Mouse (Mus musculus) midbrain, embryonic 15.5 days (tissue): ENCODE measurements around the gene Clp1. TPM values are rescaled to one million over a fixed set of nuclear protein-coding genes. Genes with fewer than 3 reads are reported as not detected.
A peak's percentile ranks its signal among the peaks of the same experiment; 100 is the strongest.

ENCODE experiments used
- ATAC-seq: fragments of 200-750 bp; cut with Nextera tagmentation; replicated peaks from 2 replicates; pipeline ENCODE4 v1.8.0; 2017; ENCODE audit warnings: moderate TSS enrichment
- H3K27ac ChIP-seq: fragments of 300-500 bp; sonication (generic); 2 replicates; pipeline ENCODE4 v1.5.1; 2015; ENCODE audit warnings: mild to moderate bottlenecking, inconsistent platforms
- H3K27me3 ChIP-seq: fragments of 300-500 bp; sonication (generic); replicated peaks from 2 replicates; pipeline ENCODE4 v1.6.1; 2015; ENCODE audit warnings: inconsistent platforms
- H3K36me3 ChIP-seq: fragments of 300-500 bp; sonication (generic); replicated peaks from 2 replicates; pipeline ENCODE4 v1.6.1; 2015; ENCODE audit warnings: inconsistent platforms
- H3K4me1 ChIP-seq: fragments of 300-500 bp; sonication (generic); 2 replicates; pipeline ENCODE4 v1.6.1; 2015; ENCODE audit warnings: inconsistent platforms
- H3K4me2 ChIP-seq: fragments of 300-500 bp; sonication (generic); 2 replicates; pipeline ENCODE4 v1.6.1; 2015; ENCODE audit warnings: inconsistent platforms, mild to moderate bottlenecking, moderate library complexity
- H3K4me3 ChIP-seq: fragments of 300-500 bp; sonication (generic); 2 replicates; pipeline ENCODE4 v1.5.1; 2015; ENCODE audit warnings: mild to moderate bottlenecking, inconsistent platforms
- H3K9ac ChIP-seq: fragments of 300-500 bp; sonication (generic); 2 replicates; pipeline ENCODE4 v1.6.1; 2015; ENCODE audit warnings: mild to moderate bottlenecking, inconsistent platforms
- H3K9me3 ChIP-seq: fragments of 300-500 bp; sonication (generic); 2 replicates; pipeline ENCODE4 v1.6.1; 2016; ENCODE audit warnings: inconsistent platforms
- WGBS: fragments of 180-500 bp; shearing (Covaris S2); methylation state at CpG from one replicate; pipeline ENCODE4 v1.1.7; 2015; ENCODE audit warnings: mixed read lengths; 5-methylcytosine and 5-hydroxymethylcytosine counted together
- polyA plus RNA-seq: library from polyadenylated mRNA; unstranded; fragments of >200 nt; fragmentation: Nextera tagmentation; extraction: Ambion mirVana; gene quantifications from 2 replicates; pipeline ENCODE4 v1.2.1, GENCODE M21; 2015

The Clp1 gene
- polyA plus RNA-seq, 1 experiment from 2014 or later = 24.4 TPM

GRCm38 (mm10) chr2:84757026-84757682 lies 30.0 kb upstream of the Clp1 start:
- Histone ChIP-seq H3K27ac (no peak overlapping the region), H3K4me1 (no peaks in the 10 kb centered on the region), H3K36me3 (no peaks in the 10 kb centered on the region), H3K9ac (no peak overlapping the region), H3K9me3 (no peaks in the 10 kb centered on the region), H3K27me3 (no peaks in the 10 kb centered on the region), H3K4me3 (no peak overlapping the region), H3K4me2 (no peak overlapping the region)
- no peak for ATAC-seq
- 57% methylated on average over 7 of the region's 7 CpGs for WGBS

GRCm38 (mm10) chr2:84756245-84756644 lies 29.1 kb upstream of the Clp1 start:
- H3K9ac ChIP-seq = no peak overlapping the region

DNA sequence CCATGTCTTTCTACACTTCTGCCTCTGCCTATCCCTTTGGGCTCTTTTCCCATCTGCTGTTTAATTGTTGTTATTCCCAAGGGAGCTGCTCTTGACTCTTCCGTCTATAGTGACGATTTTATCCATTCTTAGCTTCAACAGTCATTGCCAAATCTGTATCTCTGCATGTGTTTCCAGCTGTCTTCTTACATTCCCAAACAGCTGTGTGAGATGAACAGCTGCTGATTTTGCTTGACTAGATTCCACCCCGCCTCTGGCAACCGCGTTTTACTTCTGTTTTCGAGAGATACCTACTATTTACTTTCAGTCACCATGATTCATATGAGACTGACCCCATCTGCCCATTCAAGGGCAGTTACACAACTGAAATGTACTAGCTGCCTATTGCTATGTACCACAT lies 23.0 kb upstream of the Clp1 start:
- Histone ChIP-seq H3K27me3 (no peaks in the 10 kb centered on the region), H3K4me1 (no peaks in the 10 kb centered on the region), H3K4me2 (no peak overlapping the region), H3K9ac (no peak overlapping the region), H3K36me3 (no peaks in the 10 kb centered on the region), H3K9me3 (no peaks in the 10 kb centered on the region), H3K27ac (no peak overlapping the region), H3K4me3 (no peak overlapping the region)
- no peak for ATAC-seq
- WGBS = 76% methylated on average over 6 of the region's 6 CpGs

More at GRCm38 (mm10) chr2:84756245-84756644, 29.1 kb upstream of the Clp1 start:
- 88% methylated on average over 5 of the region's 5 CpGs for WGBS
- no peaks in the 10 kb centered on the region for H3K9me3 ChIP-seq
- no peak overlapping the region for H3K4me2 ChIP-seq
- no peak overlapping the region for H3K4me3 ChIP-seq
- H3K27ac ChIP-seq = no peak overlapping the region
- H3K4me1 ChIP-seq = no peaks in the 10 kb centered on the region
- no peak for ATAC-seq
- H3K36me3 ChIP-seq = no peaks in the 10 kb centered on the region
- no peaks in the 10 kb centered on the region for H3K27me3 ChIP-seq

DNA sequence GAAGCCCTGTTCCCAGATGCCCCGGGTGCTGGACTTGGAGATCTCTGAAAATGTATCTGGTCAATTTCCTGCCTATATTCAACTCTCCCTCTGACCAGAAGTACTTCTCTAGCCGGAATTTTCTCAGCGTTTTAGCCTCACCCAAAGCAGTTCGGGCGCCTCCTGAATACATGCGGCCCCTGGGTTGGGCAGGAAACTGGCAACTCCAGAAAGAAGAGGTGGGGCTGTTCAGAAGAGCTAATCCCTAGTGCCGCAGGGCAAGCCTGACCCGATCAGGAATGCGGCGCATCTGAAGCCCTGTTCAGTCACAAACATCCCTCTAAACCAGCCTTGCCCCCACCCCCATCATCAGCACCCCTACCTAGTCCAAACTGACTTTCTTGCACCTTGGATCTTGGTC lies 17.0 kb upstream of the Clp1 start:
- H3K4me1 ChIP-seq = peaks cover 42% of the 10 kb centered on the region
- under 1% methylated on average over 10 of the region's 10 CpGs for WGBS
- no peaks in the 10 kb centered on the region for H3K27me3 ChIP-seq
- ATAC-seq = peak; percentile 37
- H3K27ac ChIP-seq = peak overlapping the region; percentile 98
- no peaks in the 10 kb centered on the region for H3K9me3 ChIP-seq
- H3K4me3 ChIP-seq = peak overlapping the region; percentile 97
- H3K9ac ChIP-seq = peak overlapping the region; percentile 96; the same call in 1 of the 2 replicates
- H3K36me3 ChIP-seq = no peaks in the 10 kb centered on the region
- peak overlapping the region; percentile 94 for H3K4me2 ChIP-seq

DNA sequence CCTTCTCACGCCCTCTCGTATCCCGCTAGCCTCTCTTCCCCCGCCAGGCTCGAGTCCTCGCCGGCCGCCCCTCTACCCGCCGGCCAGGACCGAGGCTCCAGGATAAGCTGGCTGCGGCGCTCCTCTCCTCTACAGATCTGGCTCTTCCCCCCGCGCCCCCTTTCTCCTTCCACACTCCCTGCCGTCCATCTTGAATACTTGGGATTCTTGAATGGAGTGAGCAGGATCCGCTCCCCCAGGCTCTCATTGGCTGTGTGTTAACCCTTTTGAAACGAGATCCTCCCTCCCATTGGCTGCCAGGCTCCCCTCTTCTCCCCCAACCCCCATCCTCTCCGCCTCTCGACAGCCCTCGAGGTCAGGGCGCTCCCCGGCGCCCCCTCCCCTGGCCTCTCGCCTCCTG lies 16.4 kb upstream of the Clp1 start, which contains the start of gene Gm19426:
Gene Gm19426 (minus strand): TSS at position 95 of the 400 bp plus-strand sequence.
- H3K27me3 ChIP-seq = no peaks in the 10 kb centered on the region

DNA sequence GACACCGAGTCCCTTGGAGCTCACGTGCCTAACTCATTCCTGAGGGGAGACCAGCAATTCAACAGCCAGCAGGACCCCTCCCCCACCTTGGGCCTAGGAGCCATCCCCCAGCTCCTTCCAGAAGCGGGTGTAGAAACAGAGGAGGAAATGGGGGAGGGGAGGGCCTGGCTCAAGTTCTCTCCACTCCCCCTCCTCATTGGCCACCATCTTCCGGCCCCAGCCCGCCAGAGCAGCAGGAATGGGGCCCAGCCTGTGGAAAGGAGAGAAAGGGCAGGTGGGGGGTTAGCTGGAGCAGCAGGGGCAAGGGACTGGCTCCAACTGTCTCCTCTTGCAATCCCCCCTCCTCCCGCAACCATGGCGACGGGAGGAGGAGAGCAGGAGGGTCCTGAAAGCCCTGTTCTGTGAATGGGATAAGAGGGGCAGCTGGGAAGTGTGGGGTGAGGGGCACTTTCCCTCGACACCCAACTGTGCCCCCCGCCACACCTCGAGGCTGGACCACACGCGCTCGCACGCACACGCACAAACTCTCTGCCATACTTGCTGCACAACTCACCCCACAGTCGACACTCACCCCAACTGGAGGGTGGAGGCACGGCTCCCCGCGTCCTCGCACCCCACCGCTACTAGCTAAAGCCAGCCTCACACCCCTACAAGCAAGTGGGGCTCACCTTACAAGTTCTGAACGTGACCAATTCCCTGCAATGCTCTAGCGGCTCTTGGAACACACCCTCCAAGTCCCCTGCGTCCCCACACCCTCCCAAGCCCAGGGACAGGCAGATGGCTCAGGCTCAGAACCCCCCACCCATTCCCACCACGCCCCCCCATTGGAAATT lies 15.5 kb upstream of the Clp1 start:
- H3K4me3 ChIP-seq = peak overlapping the region; percentile 97
- H3K9ac ChIP-seq = peak overlapping the region; percentile 96
- peaks cover 57% of the 10 kb centered on the region for H3K4me1 ChIP-seq
- WGBS = under 1% methylated on average over 23 of the region's 26 CpGs
- H3K4me2 ChIP-seq = peak overlapping the region; percentile 94
- H3K36me3 ChIP-seq = no peaks in the 10 kb centered on the region
- H3K27me3 ChIP-seq = no peaks in the 10 kb centered on the region
- H3K27ac ChIP-seq = peak overlapping the region; percentile 98
- no peaks in the 10 kb centered on the region for H3K9me3 ChIP-seq
- peak; percentile 63 for ATAC-seq

More for the DNA sequence above, 16.4 kb upstream of the Clp1 start, which contains the start of gene Gm19426:
- Histone ChIP-seq H3K27ac (peak within 1 kb of the TSS; percentile 98), H3K9ac (peak within 1 kb of the TSS; percentile 96), H3K4me3 (peak within 1 kb of the TSS; percentile 97), H3K9me3 (no peaks in the 10 kb centered on the region), H3K4me2 (peak within 1 kb of the TSS; percentile 94), H3K36me3 (no peaks in the 10 kb centered on the region), H3K4me1 (peaks cover 48% of the 10 kb centered on the region)
- peak; percentile 94 for ATAC-seq
- WGBS = 1% methylated on average over 23 of the region's 25 CpGs

- peak overlapping the region; percentile 94 for H3K4me2 ChIP-seq
- H3K9me3 ChIP-seq = no peaks in the 10 kb centered on the region
- H3K27ac ChIP-seq = peak overlapping the region; percentile 98
- WGBS = 3% methylated on average over 5 of the region's 5 CpGs
- no peaks in the 10 kb centered on the region for H3K36me3 ChIP-seq
- H3K4me1 ChIP-seq = peaks cover 64% of the 10 kb centered on the region
- no peak for ATAC-seq
- peak overlapping the region; percentile 96; the same call in 1 of the 2 replicates for H3K9ac ChIP-seq
- peak overlapping the region; percentile 97 for H3K4me3 ChIP-seq
- no peaks in the 10 kb centered on the region for H3K27me3 ChIP-seq
Observed at GRCm38 (mm10) chr2:84741841-84742450, 14.8 kb upstream of the Clp1 start.

- ATAC-seq = no peak
- peaks cover 76% of the 10 kb centered on the region for H3K4me1 ChIP-seq
- no peaks in the 10 kb centered on the region for H3K9me3 ChIP-seq
- peak overlapping the region; percentile 32; the same call in 1 of the 2 replicates for H3K27ac ChIP-seq
- no peak overlapping the region for H3K9ac ChIP-seq
- WGBS = 69% methylated on average over 15 of the region's 15 CpGs
- peak overlapping the region; percentile 94 for H3K4me2 ChIP-seq
- H3K4me3 ChIP-seq = no peak overlapping the region
- H3K36me3 ChIP-seq = no peaks in the 10 kb centered on the region
- no peaks in the 10 kb centered on the region for H3K27me3 ChIP-seq
Observed at GRCm38 (mm10) chr2:84740608-84741333, 13.6 kb upstream of the Clp1 start.

- Histone ChIP-seq H3K4me2 (peak overlapping the region; percentile 78), H3K4me3 (no peak overlapping the region), H3K9ac (no peak overlapping the region), H3K9me3 (no peaks in the 10 kb centered on the region), H3K36me3 (no peaks in the 10 kb centered on the region), H3K4me1 (peaks cover 83% of the 10 kb centered on the region), H3K27me3 (no peaks in the 10 kb centered on the region), H3K27ac (no peak overlapping the region)
- WGBS = 4% methylated on average over 12 of the region's 12 CpGs
- no peak for ATAC-seq
Observed at GRCm38 (mm10) chr2:84738271-84738911, 11.2 kb upstream of the Clp1 start.

- ATAC-seq = 0 out of 2 replicates have a peak, but pooled peaks have one; percentile 0
- H3K27me3 ChIP-seq = no peaks in the 10 kb centered on the region
- H3K4me2 ChIP-seq = peak overlapping the region; percentile 78
- H3K4me1 ChIP-seq = peaks cover 84% of the 10 kb centered on the region
- H3K27ac ChIP-seq = peak overlapping the region; percentile 43
- no peaks in the 10 kb centered on the region for H3K9me3 ChIP-seq
- no peaks in the 10 kb centered on the region for H3K36me3 ChIP-seq
- 0 out of 2 replicates have a peak overlapping the region, but pooled peaks have one; percentile 16 for H3K9ac ChIP-seq
- WGBS = 9% methylated on average over 8 of the region's 8 CpGs
- peak overlapping the region; percentile 62 for H3K4me3 ChIP-seq
Observed at GRCm38 (mm10) chr2:84737451-84737925, 10.3 kb upstream of the Clp1 start.
